Mouse (Mus musculus): ENCODE measurements at regions not wholly inside any gene's neighbourhood (a gene's known extent, or its start where the extent isn't known, plus 50 kb on each side); places are given as distances from the start of the nearest gene placed in this dataset.

GRCm38 (mm10) chr11:111843728-111844258 is 777.8 kb downstream of the Kcnj2 start:
- Histone ChIP-seq H3K36me3 (ENCODE audit: control insufficient read depth, insufficient read depth, low read length) (no peaks in the 10 kb centered on the region), H3K4me3 (ENCODE audit: low read depth, low read length) (no peak overlapping the region), H3K9ac (ENCODE audit: low read depth, low read length) (no peak overlapping the region), H3K4me1 (replicated peaks; ENCODE audit: control insufficient read depth, insufficient read depth, low read length) (no peaks in the 10 kb centered on the region), H3K4me2 (replicated peaks; ENCODE audit: low read depth, low read length) (no peak overlapping the region), H3K27me3 (ENCODE audit: control insufficient read depth, insufficient read depth, low read length) (peaks cover 19% of the 10 kb centered on the region), H3K27ac (ENCODE audit: low read depth, low read length) (no peak overlapping the region), H3K9me3 (ENCODE audit: control insufficient read depth, low read length) (no peaks in the 10 kb centered on the region)
- ATAC-seq (ENCODE audit: low FRiP score) (peak; percentile 85), DNase-seq (ENCODE audit: low spot score) (peak; percentile 44)
- WGBS = 3% methylated on average over 4 of the region's 4 CpGs

DNA sequence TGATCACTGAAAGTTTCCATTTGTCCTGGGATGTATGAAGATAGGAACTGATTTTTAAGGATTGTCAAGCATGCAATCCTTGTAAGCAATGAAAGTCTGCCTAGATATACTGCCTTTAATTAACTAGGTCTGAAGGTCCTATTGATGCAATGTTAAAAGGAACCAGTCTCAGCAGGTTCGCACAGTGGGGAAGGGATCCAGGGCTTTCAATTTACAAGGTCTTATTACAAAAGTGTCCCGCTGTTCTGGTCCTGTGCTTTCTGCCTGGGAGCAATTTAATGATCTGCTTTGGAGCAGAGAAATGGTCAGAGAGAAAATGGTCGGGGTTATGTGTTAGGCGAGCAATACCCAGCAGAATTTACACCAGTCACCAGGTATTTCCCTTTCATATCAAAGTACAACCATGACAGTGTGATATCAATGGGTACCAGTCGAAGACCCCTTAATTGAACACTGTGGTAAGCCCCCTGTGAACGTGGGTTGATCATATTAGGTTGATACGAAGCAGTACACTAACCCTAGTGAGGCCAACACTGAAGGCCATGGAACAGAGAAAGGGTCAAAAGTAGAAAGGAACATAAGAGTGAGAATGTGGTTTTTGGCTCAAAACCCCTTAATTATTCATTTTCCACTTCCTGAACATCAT is 778.5 kb downstream of the Kcnj2 start:
- 9% methylated on average over 7 of the region's 7 CpGs for WGBS
- H3K27me3 ChIP-seq (ENCODE audit: control insufficient read depth, insufficient read depth, low read length) = peaks cover 14% of the 10 kb centered on the region; the same call in 1 of the 2 replicates
- H3K4me3 ChIP-seq (ENCODE audit: low read depth, low read length) = no peak overlapping the region
- no peaks in the 10 kb centered on the region for H3K4me1 ChIP-seq (replicated peaks; ENCODE audit: control insufficient read depth, insufficient read depth, low read length)
- H3K9me3 ChIP-seq (ENCODE audit: control insufficient read depth, low read length) = no peaks in the 10 kb centered on the region
- H3K4me2 ChIP-seq (replicated peaks; ENCODE audit: low read depth, low read length) = no peak overlapping the region
- no peak for DNase-seq (ENCODE audit: low spot score)
- peak; percentile 30 for ATAC-seq (ENCODE audit: low FRiP score)
- no peak overlapping the region for H3K9ac ChIP-seq (ENCODE audit: low read depth, low read length)
- no peaks in the 10 kb centered on the region for H3K36me3 ChIP-seq (ENCODE audit: control insufficient read depth, insufficient read depth, low read length)
- no peak overlapping the region for H3K27ac ChIP-seq (ENCODE audit: low read depth, low read length)

GRCm38 (mm10) chr11:111857288-111857687 is 791.3 kb downstream of the Kcnj2 start:
- Histone ChIP-seq H3K9ac (ENCODE audit: low read depth, low read length) (no peak overlapping the region), H3K4me2 (replicated peaks; ENCODE audit: low read depth, low read length) (no peak overlapping the region), H3K9me3 (ENCODE audit: control insufficient read depth, low read length) (no peaks in the 10 kb centered on the region), H3K4me1 (replicated peaks; ENCODE audit: control insufficient read depth, insufficient read depth, low read length) (no peaks in the 10 kb centered on the region), H3K36me3 (ENCODE audit: control insufficient read depth, insufficient read depth, low read length) (no peaks in the 10 kb centered on the region), H3K27me3 (ENCODE audit: control insufficient read depth, insufficient read depth, low read length) (no peaks in the 10 kb centered on the region; the same call in 1 of the 2 replicates), H3K4me3 (ENCODE audit: low read depth, low read length) (no peak overlapping the region), H3K27ac (ENCODE audit: low read depth, low read length) (no peak overlapping the region)
- 75% methylated on average over 2 of the region's 2 CpGs for WGBS
- no peak for DNase-seq (ENCODE audit: low spot score)
- ATAC-seq (ENCODE audit: low FRiP score) = no peak

GRCm38 (mm10) chr11:111858111-111858510 is 792.1 kb downstream of the Kcnj2 start:
- 83% methylated on average over 5 of the region's 5 CpGs for WGBS

DNA sequence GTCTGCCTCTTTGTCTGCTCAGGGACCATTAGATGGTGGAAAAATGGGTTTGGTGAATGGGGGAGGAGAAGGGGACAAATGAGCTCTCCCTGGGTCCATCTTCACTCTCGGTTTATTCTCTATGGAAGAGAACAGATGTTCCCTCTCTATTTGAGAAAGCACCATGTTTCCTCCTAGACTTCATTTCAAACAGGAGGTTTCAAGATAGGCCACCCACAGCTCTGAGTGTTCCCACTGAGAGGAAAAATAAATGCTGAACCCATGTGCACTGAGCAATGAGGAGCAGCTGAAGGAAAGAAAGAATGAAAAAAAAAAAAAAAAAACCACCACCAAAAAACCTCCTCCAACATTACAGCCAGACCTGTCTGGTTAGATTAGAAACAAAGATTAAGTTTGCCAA is 799.2 kb downstream of the Kcnj2 start:
- Histone ChIP-seq H3K4me1 (replicated peaks; ENCODE audit: control insufficient read depth, insufficient read depth, low read length) (no peaks in the 10 kb centered on the region), H3K27me3 (ENCODE audit: control insufficient read depth, insufficient read depth, low read length) (no peaks in the 10 kb centered on the region), H3K4me3 (ENCODE audit: low read depth, low read length) (no peak overlapping the region), H3K27ac (ENCODE audit: low read depth, low read length) (no peak overlapping the region), H3K9ac (ENCODE audit: low read depth, low read length) (no peak overlapping the region), H3K36me3 (ENCODE audit: control insufficient read depth, insufficient read depth, low read length) (no peaks in the 10 kb centered on the region), H3K4me2 (replicated peaks; ENCODE audit: low read depth, low read length) (no peak overlapping the region), H3K9me3 (ENCODE audit: control insufficient read depth, low read length) (no peaks in the 10 kb centered on the region)
- no peak for DNase-seq (ENCODE audit: low spot score)
- no peak for ATAC-seq (ENCODE audit: low FRiP score)
- 41% methylated on average over 1 of the region's 1 CpGs for WGBS

More at GRCm38 (mm10) chr11:111858111-111858510, 792.1 kb downstream of the Kcnj2 start:
- no peak for ATAC-seq (ENCODE audit: low FRiP score)
- Histone ChIP-seq H3K27ac (ENCODE audit: low read depth, low read length) (no peak overlapping the region), H3K9ac (ENCODE audit: low read depth, low read length) (no peak overlapping the region), H3K9me3 (ENCODE audit: control insufficient read depth, low read length) (no peaks in the 10 kb centered on the region), H3K4me1 (replicated peaks; ENCODE audit: control insufficient read depth, insufficient read depth, low read length) (no peaks in the 10 kb centered on the region), H3K4me3 (ENCODE audit: low read depth, low read length) (no peak overlapping the region), H3K27me3 (ENCODE audit: control insufficient read depth, insufficient read depth, low read length) (no peaks in the 10 kb centered on the region), H3K36me3 (ENCODE audit: control insufficient read depth, insufficient read depth, low read length) (no peaks in the 10 kb centered on the region), H3K4me2 (replicated peaks; ENCODE audit: low read depth, low read length) (no peak overlapping the region)
- no peak for DNase-seq (ENCODE audit: low spot score)

DNA sequence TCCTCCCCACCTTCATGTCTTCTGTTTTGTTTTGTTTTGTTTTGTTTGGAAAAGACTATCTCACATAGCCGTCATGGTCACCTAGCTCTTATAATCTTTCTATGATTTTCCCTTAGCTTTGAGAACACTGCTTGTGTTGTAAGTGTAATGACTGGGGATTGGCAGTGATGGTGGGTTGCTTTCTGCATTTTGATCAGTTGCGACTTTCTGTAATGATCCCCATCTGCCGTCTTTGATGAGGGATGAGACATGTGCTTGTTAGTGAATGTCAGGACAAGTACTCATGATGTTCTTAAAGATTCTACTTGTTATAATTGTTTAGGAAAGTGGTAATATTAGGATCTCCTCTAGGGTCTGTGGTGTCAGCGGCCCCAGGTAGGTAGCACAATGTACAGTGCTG is 809.4 kb downstream of the Kcnj2 start:
- Histone ChIP-seq H3K27ac (ENCODE audit: low read depth, low read length) (no peak overlapping the region), H3K9me3 (ENCODE audit: control insufficient read depth, low read length) (no peaks in the 10 kb centered on the region), H3K4me1 (replicated peaks; ENCODE audit: control insufficient read depth, insufficient read depth, low read length) (no peaks in the 10 kb centered on the region), H3K36me3 (ENCODE audit: control insufficient read depth, insufficient read depth, low read length) (no peaks in the 10 kb centered on the region), H3K9ac (ENCODE audit: low read depth, low read length) (no peak overlapping the region), H3K27me3 (ENCODE audit: control insufficient read depth, insufficient read depth, low read length) (no peaks in the 10 kb centered on the region), H3K4me2 (replicated peaks; ENCODE audit: low read depth, low read length) (no peak overlapping the region), H3K4me3 (ENCODE audit: low read depth, low read length) (no peak overlapping the region)
- ATAC-seq (ENCODE audit: low FRiP score) = no peak
- DNase-seq (ENCODE audit: low spot score) = no peak
- WGBS = 92% methylated on average over 4 of the region's 4 CpGs

DNA sequence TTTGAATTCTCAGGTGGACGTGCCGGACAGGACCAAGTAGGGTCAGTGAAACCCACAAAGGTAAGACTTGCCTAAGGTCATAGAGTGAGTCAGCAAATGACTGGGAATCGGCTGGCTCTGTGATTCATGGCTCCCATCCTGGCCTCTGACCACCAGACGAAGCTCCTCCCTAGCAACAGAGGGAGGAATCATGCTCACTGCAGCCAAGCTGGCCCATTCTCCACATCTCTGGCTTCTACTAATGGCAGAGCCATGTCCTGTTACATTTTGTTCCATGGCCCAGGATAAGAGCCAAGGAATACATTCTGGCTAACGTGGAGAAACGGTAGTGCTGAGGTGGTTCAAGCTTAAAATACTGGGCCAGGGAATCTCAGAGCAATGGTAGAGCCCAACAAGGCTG is 814.2 kb downstream of the Kcnj2 start:
- Histone ChIP-seq H3K9me3 (ENCODE audit: control insufficient read depth, low read length) (no peaks in the 10 kb centered on the region), H3K4me3 (ENCODE audit: low read depth, low read length) (no peak overlapping the region), H3K9ac (ENCODE audit: low read depth, low read length) (no peak overlapping the region), H3K27ac (ENCODE audit: low read depth, low read length) (no peak overlapping the region), H3K36me3 (ENCODE audit: control insufficient read depth, insufficient read depth, low read length) (no peaks in the 10 kb centered on the region), H3K27me3 (ENCODE audit: control insufficient read depth, insufficient read depth, low read length) (no peaks in the 10 kb centered on the region), H3K4me2 (replicated peaks; ENCODE audit: low read depth, low read length) (no peak overlapping the region), H3K4me1 (replicated peaks; ENCODE audit: control insufficient read depth, insufficient read depth, low read length) (no peaks in the 10 kb centered on the region)
- DNase-seq (ENCODE audit: low spot score) = no peak
- no peak for ATAC-seq (ENCODE audit: low FRiP score)
- 91% methylated on average over 6 of the region's 6 CpGs for WGBS

GRCm38 (mm10) chr11:111890026-111890425 is 824.1 kb downstream of the Kcnj2 start:
- 69% methylated on average over 3 of the region's 3 CpGs for WGBS
- no peak for ATAC-seq (ENCODE audit: low FRiP score)
- H3K27ac ChIP-seq (ENCODE audit: low read depth, low read length) = no peak overlapping the region
- H3K4me3 ChIP-seq (ENCODE audit: low read depth, low read length) = no peak overlapping the region
- no peak overlapping the region for H3K4me2 ChIP-seq (replicated peaks; ENCODE audit: low read depth, low read length)
- no peaks in the 10 kb centered on the region for H3K27me3 ChIP-seq (ENCODE audit: control insufficient read depth, insufficient read depth, low read length)
- no peaks in the 10 kb centered on the region for H3K9me3 ChIP-seq (ENCODE audit: control insufficient read depth, low read length)
- no peak overlapping the region for H3K9ac ChIP-seq (ENCODE audit: low read depth, low read length)
- no peak for DNase-seq (ENCODE audit: low spot score)
- H3K36me3 ChIP-seq (ENCODE audit: control insufficient read depth, insufficient read depth, low read length) = no peaks in the 10 kb centered on the region
- 0 out of 2 replicates have a peak, but pooled peaks cover 4% of the 10 kb centered on the region for H3K4me1 ChIP-seq (replicated peaks; ENCODE audit: control insufficient read depth, insufficient read depth, low read length)

GRCm38 (mm10) chr11:111893861-111894260 is 827.9 kb downstream of the Kcnj2 start:
- Histone ChIP-seq H3K4me1 (replicated peaks; ENCODE audit: control insufficient read depth, insufficient read depth, low read length) (0 out of 2 replicates have a peak, but pooled peaks cover 4% of the 10 kb centered on the region), H3K4me3 (ENCODE audit: low read depth, low read length) (no peak overlapping the region), H3K27me3 (ENCODE audit: control insufficient read depth, insufficient read depth, low read length) (no peaks in the 10 kb centered on the region), H3K36me3 (ENCODE audit: control insufficient read depth, insufficient read depth, low read length) (no peaks in the 10 kb centered on the region), H3K27ac (ENCODE audit: low read depth, low read length) (no peak overlapping the region), H3K9me3 (ENCODE audit: control insufficient read depth, low read length) (no peaks in the 10 kb centered on the region), H3K4me2 (replicated peaks; ENCODE audit: low read depth, low read length) (no peak overlapping the region), H3K9ac (ENCODE audit: low read depth, low read length) (no peak overlapping the region)
- 20% methylated on average over 8 of the region's 8 CpGs for whole genome bisulfite sequencing
- peak; percentile 81 for ATAC-seq (ENCODE audit: low FRiP score)
- peak; percentile 54 for DNase-seq (ENCODE audit: low spot score)

Measured in hindbrain, embryonic 11.5 days (tissue).